Mouse (Mus musculus) telencephalon, adult 2 months (tissue): ENCODE measurements at regions not wholly inside any gene's neighbourhood (a gene's known extent, or its start where the extent isn't known, plus 50 kb on each side); places are given as distances from the start of the nearest gene placed in this dataset.
A peak's percentile ranks its signal among the peaks of the same experiment; 100 is the strongest.

Experiments used
- DNase-seq: peaks from one replicate; pipeline ENCODE4 v3.0.0-alpha.2; 2011; ENCODE audit warnings: low read depth, low spot score

- DNase-seq = no peak
These were observed 476.6 kb upstream of the Pitx2 start for GRCm38 (mm10) chr3:128723100-128723499.

- no peak for DNase-seq
These were observed 479.4 kb upstream of the Pitx2 start for GRCm38 (mm10) chr3:128720276-128720675.

- no peak for DNase-seq
These were observed 480.5 kb upstream of the Pitx2 start for GRCm38 (mm10) chr3:128719226-128719625.

DNA sequence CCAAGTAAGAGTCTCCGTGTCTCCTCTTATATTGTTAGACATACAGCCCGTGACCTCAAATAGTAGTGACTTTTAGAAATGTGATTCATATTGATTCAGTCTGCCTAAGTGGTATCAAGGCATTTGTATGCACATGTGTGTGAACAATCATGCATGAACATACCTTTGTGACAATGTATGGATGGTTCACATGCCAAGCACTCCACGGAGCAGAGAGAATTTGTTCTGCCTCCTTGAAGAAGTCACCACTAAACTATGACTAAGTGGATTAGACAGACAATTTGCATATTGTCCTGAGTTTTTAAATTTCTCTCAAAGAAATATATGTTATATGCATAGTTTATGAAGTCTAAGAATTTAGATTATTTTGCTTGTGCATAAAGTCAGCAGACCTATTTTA, 492.4 kb upstream of the Pitx2 start:
- DNase-seq = no peak

GRCm38 (mm10) chr3:128668468-128669127, 531.1 kb upstream of the Pitx2 start:
- DNase-seq = no peak

GRCm38 (mm10) chr3:128665184-128665583, 534.5 kb upstream of the Pitx2 start:
- no peak for DNase-seq

GRCm38 (mm10) chr3:128636960-128637755, 562.5 kb upstream of the Pitx2 start:
- DNase-seq = no peak

DNA sequence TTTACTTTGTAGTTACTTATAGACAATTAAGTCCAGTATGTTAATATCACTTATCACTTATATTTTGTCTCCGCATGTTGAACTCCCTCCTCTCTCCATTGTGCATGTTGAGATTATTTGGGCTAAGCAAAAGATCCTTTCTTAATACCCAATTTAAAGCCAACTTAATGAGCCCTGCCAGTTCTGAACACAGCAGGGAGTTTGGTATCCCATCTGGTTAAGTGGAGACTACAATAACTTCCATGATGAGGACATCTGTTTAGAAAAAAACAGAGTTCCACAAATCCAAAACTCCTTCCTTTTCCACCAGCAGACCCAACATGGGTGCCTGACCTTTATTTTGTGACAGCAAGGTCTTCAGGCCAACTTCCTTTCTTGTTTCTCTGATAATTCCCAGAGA, 572.0 kb upstream of the Pitx2 start:
- no peak for DNase-seq

GRCm38 (mm10) chr3:128616675-128617074, 583.0 kb upstream of the Pitx2 start:
- no peak for DNase-seq

DNA sequence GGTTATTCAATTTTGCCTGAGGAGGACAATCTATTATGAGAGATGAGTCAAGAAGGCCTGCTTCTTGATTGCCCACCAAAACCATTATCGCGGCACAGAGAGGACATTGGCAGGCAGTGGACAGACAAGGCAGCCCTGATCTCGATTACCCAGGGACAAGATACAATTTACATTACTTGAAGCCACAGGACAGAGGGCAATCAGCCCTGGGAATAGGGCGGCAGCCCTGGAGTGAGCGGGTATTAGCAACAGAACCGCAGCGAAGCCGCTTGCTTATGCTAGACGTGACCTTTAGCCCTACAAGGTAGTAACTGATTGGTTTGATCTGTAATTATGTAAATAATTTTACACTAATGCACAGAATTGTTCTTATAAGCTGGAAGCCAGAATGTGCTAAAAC, 586.0 kb upstream of the Pitx2 start:
- no peak for DNase-seq

DNA sequence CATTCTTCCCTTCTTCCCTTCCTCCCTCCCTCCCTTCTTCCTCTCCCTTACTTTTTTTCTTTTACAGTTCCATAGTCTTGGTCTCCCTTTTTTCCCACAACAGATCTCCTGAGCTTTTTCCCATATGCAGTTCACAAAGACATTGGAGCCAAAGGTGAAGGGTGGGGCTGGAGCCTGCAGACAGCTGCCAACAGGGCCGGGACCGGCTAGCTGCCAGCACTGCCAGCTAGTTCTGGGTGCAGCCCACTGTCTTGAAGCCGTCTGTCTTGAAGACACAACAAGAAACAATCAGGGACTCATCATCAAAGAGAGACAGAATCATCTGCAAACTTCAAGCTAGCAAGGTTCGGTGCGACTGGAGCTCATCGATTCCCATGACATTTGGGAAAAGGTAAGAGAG, 588.9 kb upstream of the Pitx2 start:
- DNase-seq = no peak

DNA sequence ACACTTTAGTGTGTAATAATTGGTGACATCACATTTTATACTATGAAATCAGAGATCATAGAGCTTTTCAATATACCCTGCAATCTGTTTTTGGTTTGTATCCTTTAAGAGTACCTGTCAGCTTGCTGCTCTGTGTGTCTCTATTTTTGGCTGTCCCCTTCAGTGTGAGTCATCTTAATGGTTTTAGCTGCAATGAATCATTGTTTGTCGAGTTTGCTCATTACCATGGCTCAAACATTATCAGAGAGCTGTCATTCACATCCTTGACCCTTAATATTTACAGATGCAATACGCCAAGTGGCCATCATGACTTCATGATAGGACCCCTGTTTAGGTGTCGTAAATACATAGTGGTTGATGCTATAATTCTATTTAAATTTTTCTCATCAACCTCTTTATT, 591.0 kb upstream of the Pitx2 start:
- no peak for DNase-seq

DNA sequence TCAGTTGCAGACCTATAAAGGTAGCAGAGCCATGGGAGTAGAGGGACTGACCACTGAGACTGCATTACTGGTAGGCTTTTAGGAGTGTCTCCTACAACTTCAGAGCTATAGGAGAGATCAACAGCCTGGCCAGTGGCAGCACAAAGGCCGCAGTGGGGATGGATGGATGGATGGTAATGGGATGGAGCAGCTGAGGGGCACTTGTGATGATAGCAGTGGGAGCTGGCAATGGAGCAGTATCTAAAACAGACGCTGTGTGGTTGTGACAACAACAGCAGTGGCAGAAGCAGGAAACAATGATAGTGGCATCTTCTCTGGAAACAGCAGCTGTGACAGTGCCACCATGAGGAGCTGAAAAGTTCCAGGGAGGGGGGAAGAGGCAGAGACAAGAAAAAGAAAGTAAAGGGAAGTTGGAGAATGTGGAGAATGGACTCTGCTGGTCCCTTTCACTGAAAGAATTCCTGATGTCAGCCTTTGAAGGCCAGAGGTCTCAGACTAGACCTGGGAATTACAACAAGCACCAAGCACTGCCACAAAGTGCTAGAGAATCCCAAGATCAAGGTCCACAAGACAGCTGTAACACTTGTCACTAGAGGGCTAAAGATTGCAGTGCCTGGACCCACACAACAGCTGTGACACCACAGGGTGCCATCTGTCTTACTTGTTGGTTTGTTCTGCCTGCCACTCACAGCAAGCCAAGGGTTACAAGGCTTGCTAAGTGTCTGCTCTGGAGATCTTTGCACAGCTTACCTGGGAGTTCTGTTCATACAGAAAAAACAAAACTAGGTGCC, 624.1 kb upstream of the Pitx2 start:
- no peak for DNase-seq

DNA sequence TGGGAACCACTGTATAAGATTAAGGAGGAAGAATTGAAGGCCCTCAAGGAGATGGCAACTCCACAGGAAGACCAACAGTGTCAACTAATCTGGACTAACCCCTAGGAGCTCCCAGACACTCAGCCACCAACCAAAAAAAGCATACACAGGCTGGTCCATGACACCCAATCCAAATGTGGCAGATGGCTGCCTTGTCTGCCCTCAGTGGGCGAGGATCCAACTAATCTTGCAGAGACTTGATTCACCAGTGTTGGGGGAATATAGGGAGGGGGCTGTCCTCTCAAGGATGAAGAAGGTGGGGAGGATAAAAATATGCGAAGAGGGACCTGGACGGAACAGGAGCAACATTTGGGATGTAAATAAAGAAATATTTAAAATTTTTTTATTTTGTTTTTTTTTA, 629.1 kb upstream of the Pitx2 start:
- DNase-seq = no peak

GRCm38 (mm10) chr3:128565386-128565785, 634.3 kb upstream of the Pitx2 start:
- DNase-seq = no peak

DNA sequence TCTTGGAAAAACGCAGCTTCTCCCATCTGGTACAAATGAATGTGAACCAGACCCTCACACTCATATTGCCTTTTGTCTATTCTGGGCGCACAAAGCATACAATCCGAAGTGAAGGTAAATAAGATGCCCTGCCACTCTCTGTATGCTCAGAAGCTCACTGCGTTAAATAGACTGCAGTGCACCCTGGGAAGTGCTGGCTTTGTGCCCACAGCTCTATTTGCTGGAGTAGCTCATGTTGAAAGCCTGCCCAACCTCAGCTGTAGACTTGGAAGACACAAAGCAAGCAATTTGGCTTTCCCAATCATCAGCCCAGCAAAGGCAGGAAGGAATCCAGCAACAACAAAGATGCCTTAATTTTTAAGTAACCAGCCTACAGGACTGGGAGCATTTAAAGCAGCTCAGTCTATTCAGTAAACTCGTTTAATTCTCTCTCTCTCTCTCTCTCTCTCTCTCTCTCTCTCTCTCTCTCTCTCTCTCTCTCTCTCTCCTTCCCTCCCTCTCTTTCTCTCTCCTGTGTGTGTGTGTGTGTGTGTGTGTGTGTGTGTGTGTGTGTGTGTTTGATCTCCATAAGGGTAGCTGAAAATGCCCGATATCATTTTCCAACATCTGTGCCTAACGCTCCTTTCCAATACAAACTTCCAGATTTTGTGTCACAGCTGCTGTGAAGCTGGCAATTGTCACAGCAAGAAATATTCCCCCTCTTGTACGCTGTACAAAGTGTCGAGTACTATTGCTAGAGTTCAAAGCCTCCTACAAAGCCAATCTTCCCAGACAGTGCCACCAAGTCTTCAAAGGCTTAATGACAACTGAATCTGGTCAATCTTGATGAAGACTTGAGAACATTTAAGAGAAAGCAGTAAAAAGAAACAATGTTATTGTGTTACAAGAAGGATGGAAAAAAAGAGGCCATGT, 650.5 kb upstream of the Fam241a start:
- DNase-seq = peak; percentile 80

GRCm38 (mm10) chr3:128525427-128525826, 629.3 kb upstream of the Fam241a start:
- no peak for DNase-seq

DNA sequence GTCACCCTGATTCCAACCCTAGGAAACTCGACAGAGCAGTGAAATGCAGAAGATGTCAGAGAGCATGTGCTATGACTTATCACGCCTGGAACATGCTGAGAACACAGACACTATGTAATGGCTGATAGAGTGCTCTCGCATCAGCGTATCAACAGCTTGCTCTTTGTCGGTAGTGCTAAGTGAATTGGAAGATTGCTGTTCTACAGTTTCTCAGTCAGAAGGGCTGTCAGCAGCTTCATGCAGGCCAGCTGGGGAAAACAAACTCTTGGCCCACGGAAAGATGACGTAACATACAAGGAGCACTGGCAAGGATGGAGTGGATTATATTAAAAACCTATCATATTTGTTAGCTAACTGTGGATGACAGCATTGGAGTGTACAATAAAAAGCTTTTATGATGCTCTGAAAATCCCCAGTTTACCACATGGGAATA, 624.6 kb upstream of the Fam241a start:
- DNase-seq = peak; percentile 55

- peak; percentile 64 for DNase-seq
These were observed 623.8 kb upstream of the Fam241a start for GRCm38 (mm10) chr3:128519913-128520316.

- DNase-seq = peak; percentile 90
These were observed 622.7 kb upstream of the Fam241a start for GRCm38 (mm10) chr3:128518806-128519205.

- DNase-seq = no peak
These were observed 575.0 kb upstream of the Fam241a start for GRCm38 (mm10) chr3:128471111-128471510.
